Mouse (Mus musculus) MEL (cell line): ENCODE measurements around the gene Bsn. TPM values are rescaled to one million over a fixed set of nuclear protein-coding genes. Genes with fewer than 3 reads are reported as not detected.

ENCODE experiments used
- DNase-seq: peaks from one replicate; pipeline ENCODE4 v3.0.0; 2011; ENCODE audit warnings: low read depth, low spot score
- H3K27ac ChIP-seq: 2 replicates; pipeline ENCODE4 v1.5.1; 2012; ENCODE audit warnings: low read depth, mild to moderate bottlenecking, control low read depth, low read length, moderate library complexity; ENCODE audit not compliant: control insufficient read depth
- H3K27me3 ChIP-seq, 2 experiments: fragments of 150-350 bp in 1 of 2; sonication (generic) in 1 of 2; 2 replicates each; pipeline ENCODE4 v1.6.1; 2012; ENCODE audit warnings: low read length in 2 of 2, mild to moderate bottlenecking in 2 of 2, improper control_type of control experiment in 1 of 2, moderate library complexity in 1 of 2; ENCODE audit not compliant: insufficient read depth in 2 of 2, control insufficient read depth in 1 of 2
- H3K36me3 ChIP-seq, 2 experiments: 2 replicates each; pipeline ENCODE4 v1.6.1; 2012 to 2014; ENCODE audit warnings: low read length in 2 of 2, improper control_type of control experiment in 1 of 2, inconsistent platforms in 1 of 2, mild to moderate bottlenecking in 1 of 2; ENCODE audit not compliant: insufficient read depth in 2 of 2, control insufficient read depth in 1 of 2
- H3K4me1 ChIP-seq, 2 experiments: fragments of 150-350 bp in 1 of 2; sonication (generic) in 1 of 2; 2 replicates each; pipeline ENCODE4 v1.6.1; 2012; ENCODE audit warnings: low read length in 2 of 2, improper control_type of control experiment in 1 of 2, mild to moderate bottlenecking in 1 of 2; ENCODE audit not compliant: insufficient read depth in 2 of 2, control insufficient read depth in 1 of 2
- H3K4me3 ChIP-seq, 2 experiments: fragments of 150-350 bp in 1 of 2; sonication (generic) in 1 of 2; 2 replicates each; pipeline ENCODE4 v1.5.1; 2012; ENCODE audit warnings: low read depth in 2 of 2, low read length in 2 of 2, mild to moderate bottlenecking in 2 of 2, moderate library complexity in 2 of 2, control low read depth in 1 of 2, improper control_type of control experiment in 1 of 2; ENCODE audit not compliant: control insufficient read depth in 1 of 2, insufficient read depth in 1 of 2
- H3K79me2 ChIP-seq: 2 replicates; pipeline ENCODE4 v1.6.1; 2012; ENCODE audit warnings: mild to moderate bottlenecking, low read length, moderate library complexity; ENCODE audit not compliant: control insufficient read depth, poor library complexity, insufficient read depth
- H3K9ac ChIP-seq: 2 replicates; pipeline ENCODE4 v1.6.1; 2012; ENCODE audit warnings: low read depth, mild to moderate bottlenecking, control low read depth, low read length, moderate library complexity; ENCODE audit not compliant: control insufficient read depth, poor library complexity, severe bottlenecking
- H3K9me3 ChIP-seq: fragments of 150-350 bp; sonication (generic); replicated peaks from 2 replicates; pipeline ENCODE4 v1.6.1; 2012; ENCODE audit warnings: mild to moderate bottlenecking, low read length, improper control_type of control experiment, moderate library complexity; ENCODE audit not compliant: insufficient read depth
- BHLHE40 ChIP-seq: IDR thresholded peaks from 2 replicates; pipeline ENCODE4 v1.6.1; 2012; ENCODE audit warnings: low read depth, mild to moderate bottlenecking, inconsistent platforms, low read length, improper control_type of control experiment, borderline replicate concordance
- CHD1 ChIP-seq: IDR thresholded peaks from 2 replicates; pipeline ENCODE4 v1.6.1; 2012; ENCODE audit warnings: low read depth, mild to moderate bottlenecking, inconsistent platforms, low read length, improper control_type of control experiment
- CTCF ChIP-seq, 3 experiments: IDR thresholded peaks in 2 of 3; conservative IDR thresholded peaks in 1 of 3; 2 replicates each; pipeline ENCODE4 v1.5.1; 2011 to 2012; ENCODE audit warnings: low read length in 3 of 3, low read depth in 2 of 3, mild to moderate bottlenecking in 2 of 3, improper control_type of control experiment in 1 of 3, inconsistent platforms in 1 of 3, mixed read lengths in 1 of 3, moderate library complexity in 1 of 3; ENCODE audit not compliant: control insufficient read depth in 1 of 3, insufficient read depth in 1 of 3, poor library complexity in 1 of 3, severe bottlenecking in 1 of 3
- E2F4 ChIP-seq: IDR thresholded peaks from 2 replicates; pipeline ENCODE4 v1.6.1; 2011; ENCODE audit warnings: low read depth, low read length, improper control_type of control experiment, borderline replicate concordance
- EP300 ChIP-seq, 2 experiments: IDR thresholded peaks; 2 replicates each; pipeline ENCODE4 v1.6.1; 2011; ENCODE audit warnings: improper control_type of control experiment in 2 of 2, low read length in 2 of 2, low read depth in 1 of 2, mild to moderate bottlenecking in 1 of 2
- ETS1 ChIP-seq: IDR thresholded peaks from 2 replicates; pipeline ENCODE4 v1.6.1; 2012; ENCODE audit warnings: low read depth, mild to moderate bottlenecking, inconsistent platforms, low read length, improper control_type of control experiment, moderate library complexity
- JUND ChIP-seq: IDR thresholded peaks from 2 replicates; pipeline ENCODE4 v1.6.1; 2011; ENCODE audit warnings: low read depth, mild to moderate bottlenecking, improper control_type of control experiment, low read length
- MAFK ChIP-seq: IDR thresholded peaks from 2 replicates; pipeline ENCODE4 v1.6.1; 2011; ENCODE audit warnings: low read depth, mild to moderate bottlenecking, low read length, improper control_type of control experiment, borderline replicate concordance
- MAX ChIP-seq: IDR thresholded peaks from 2 replicates; pipeline ENCODE4 v1.6.1; 2011; ENCODE audit warnings: low read length, improper control_type of control experiment
- MAZ ChIP-seq: IDR thresholded peaks from 2 replicates; pipeline ENCODE4 v1.6.1; 2012; ENCODE audit warnings: low read depth, mild to moderate bottlenecking, inconsistent platforms, low read length, improper control_type of control experiment
- MEF2A ChIP-seq: IDR thresholded peaks from 2 replicates; pipeline ENCODE4 v1.6.1; 2014; ENCODE audit warnings: low read depth, mild to moderate bottlenecking, inconsistent platforms, low read length, improper control_type of control experiment; ENCODE audit not compliant: poor library complexity, insufficient replicate concordance, severe bottlenecking; ENCODE audit errors: extremely low read depth
- MYB ChIP-seq: IDR thresholded peaks from 2 replicates; pipeline ENCODE4 v1.6.1; 2011; ENCODE audit warnings: mild to moderate bottlenecking, low read depth, low read length, improper control_type of control experiment
- MYC ChIP-seq: IDR thresholded peaks from 2 replicates; pipeline ENCODE4 v1.6.1; 2011; ENCODE audit warnings: low read depth, mild to moderate bottlenecking, low read length, improper control_type of control experiment, moderate library complexity
- NELFE ChIP-seq: IDR thresholded peaks from 2 replicates; pipeline ENCODE4 v1.6.1; 2011; ENCODE audit warnings: low read depth, low read length, improper control_type of control experiment
- NRF1 ChIP-seq: IDR thresholded peaks from 2 replicates; pipeline ENCODE4 v1.6.1; 2014; ENCODE audit warnings: low read depth, mild to moderate bottlenecking, inconsistent platforms, low read length, improper control_type of control experiment, moderate library complexity; ENCODE audit not compliant: poor library complexity, insufficient read depth, severe bottlenecking
- POLR2A ChIP-seq, 2 experiments: IDR thresholded peaks; 2 replicates each; pipeline ENCODE4 v1.6.1; 2011 to 2012; ENCODE audit warnings: low read length in 2 of 2, mild to moderate bottlenecking in 2 of 2, control low read depth in 1 of 2, improper control_type of control experiment in 1 of 2, low read depth in 1 of 2, moderate library complexity in 1 of 2; ENCODE audit not compliant: control insufficient read depth in 1 of 2, insufficient read depth in 1 of 2, poor library complexity in 1 of 2
- POLR2AphosphoS2 ChIP-seq: IDR thresholded peaks from 2 replicates; pipeline ENCODE4 v1.6.1; 2011; ENCODE audit warnings: low read length, improper control_type of control experiment
- SMC3 ChIP-seq: IDR thresholded peaks from 2 replicates; pipeline ENCODE4 v1.6.1; 2011; ENCODE audit warnings: low read depth, low read length, improper control_type of control experiment
- TAL1 ChIP-seq: IDR thresholded peaks from 2 replicates; pipeline ENCODE4 v1.6.1; 2012; ENCODE audit warnings: mild to moderate bottlenecking, inconsistent platforms, low read length, moderate library complexity, mixed read lengths
- TBP ChIP-seq: IDR thresholded peaks from 2 replicates; pipeline ENCODE4 v1.8.0; 2011; ENCODE audit warnings: low read depth, low read length, improper control_type of control experiment
- UBTF ChIP-seq: IDR thresholded peaks from 2 replicates; pipeline ENCODE4 v1.6.1; 2012; ENCODE audit warnings: low read depth, mild to moderate bottlenecking, inconsistent platforms, low read length, improper control_type of control experiment, moderate library complexity, borderline replicate concordance; ENCODE audit not compliant: insufficient read depth
- USF1 ChIP-seq: IDR thresholded peaks from 2 replicates; pipeline ENCODE4 v1.6.1; 2014; ENCODE audit warnings: low read depth, mild to moderate bottlenecking, inconsistent platforms, low read length, improper control_type of control experiment, moderate library complexity
- ZC3H11A ChIP-seq: IDR thresholded peaks from 2 replicates; pipeline ENCODE4 v1.6.1; 2012; ENCODE audit warnings: low read depth, mild to moderate bottlenecking, inconsistent platforms, low read length, improper control_type of control experiment
- ZMIZ1 ChIP-seq: IDR thresholded peaks from 2 replicates; pipeline ENCODE4 v1.6.1; 2012; ENCODE audit warnings: low read depth, mild to moderate bottlenecking, inconsistent platforms, low read length, improper control_type of control experiment, moderate library complexity
- ZNF384 ChIP-seq: IDR thresholded peaks from 2 replicates; pipeline ENCODE4 v1.6.1; 2012; ENCODE audit warnings: low read depth, mild to moderate bottlenecking, inconsistent platforms, low read length, improper control_type of control experiment
- polyA plus RNA-seq, 2 experiments: library from polyadenylated mRNA; stranded (reverse) in 1 of 2; unstranded in 1 of 2; fragments of >175 nt in 1 of 2; fragments of >200 nt in 1 of 2; gene quantifications; 2 replicates each; pipeline versions ENCODE4 v1.2.1 to v1.2.4; 2012; ENCODE audit warnings: low replicate concordance in 2 of 2, low read depth in 1 of 2; ENCODE audit not compliant: insufficient read length in 2 of 2, insufficient read depth in 1 of 2, missing spikeins in 1 of 2
- total RNA-seq: library from RNA; depleted of rRNA; stranded (reverse); fragments of 300-350 nt; gene quantifications from 2 replicates; pipeline ENCODE4 v1.2.3, GENCODE M21; 2012

Gene Bsn
- total and polyA plus RNA-seq, 3 experiments = 3.5 to 5.6 TPM; not detected in 1

DNA sequence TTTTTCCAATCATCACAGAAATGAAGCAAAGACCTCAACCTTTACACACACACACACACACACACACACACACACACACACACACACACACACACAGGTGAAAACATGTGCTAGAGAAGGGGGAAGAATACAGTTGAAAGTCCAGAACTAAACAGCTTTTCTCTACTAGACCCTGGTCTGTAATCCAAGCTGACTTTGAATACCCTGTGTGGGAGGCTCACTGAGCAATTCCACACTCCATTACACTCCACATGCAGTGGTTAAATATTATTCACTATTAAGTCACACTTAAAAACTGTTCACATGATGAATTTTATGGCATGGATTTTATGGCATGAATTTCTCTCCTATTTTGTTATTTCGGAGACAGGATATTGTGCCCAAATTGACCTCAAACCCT, 33.4 kb upstream of the Bsn start (continued):
- no peak for TF ChIP-seq MYB
- no peak for TF ChIP-seq TBP

DNA sequence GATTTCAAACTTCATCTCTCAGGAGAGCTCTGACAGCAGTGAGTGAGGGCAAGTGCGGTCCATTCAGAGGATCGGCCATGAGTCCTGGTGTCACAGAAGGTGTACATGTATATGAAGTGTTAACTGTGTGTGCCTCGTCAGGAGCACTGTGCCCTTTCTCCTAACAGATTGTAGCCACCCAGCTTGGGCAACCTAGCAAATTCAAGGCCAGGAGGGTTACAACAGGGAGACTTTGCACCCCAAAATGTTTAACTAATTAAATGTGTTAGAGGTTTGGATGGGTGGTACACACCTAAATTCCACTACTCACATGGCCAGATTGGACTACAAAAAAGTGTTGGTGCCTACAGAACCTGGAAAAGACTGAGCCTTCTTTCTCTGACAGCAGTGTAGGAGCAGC, 31.4 kb upstream of the Bsn start:
- no peaks in the 10 kb centered on the region for H3K27me3 ChIP-seq
- no peaks in the 10 kb centered on the region for H3K9me3 ChIP-seq
- no peak for DNase-seq
- H3K36me3 ChIP-seq = no peaks in the 10 kb centered on the region; a peak in 2 of 4 replicates
- H3K9ac ChIP-seq = no peak overlapping the region
- no peaks in the 10 kb centered on the region; the same call in 1 of the 2 replicates for H3K79me2 ChIP-seq
- TF ChIP-seq TAL1 (no peak), MAZ (no peak), TBP (no peak), MEF2A (no peak), MAX (no peak), ZNF384 (no peak), POLR2A (IDR thresholded peaks at IDR 0.05; ENCODE audit: control insufficient read depth in 1 of 2, insufficient read depth in 1 of 2, low read depth in 1 of 2, low read length in 2 of 2, poor library complexity in 1 of 2) (no peak), CHD1 (no peak), UBTF (no peak), MYC (no peak), SMC3 (no peak), MAFK (no peak), NRF1 (no peak), E2F4 (no peak), ZMIZ1 (no peak), POLR2AphosphoS2 (no peak), EP300 (IDR thresholded peaks at IDR 0.05; ENCODE audit: low read depth in 1 of 2, low read length in 2 of 2) (no peak), JUND (no peak)
- no peak overlapping the region for H3K27ac ChIP-seq
- H3K4me3 ChIP-seq = no peak overlapping the region
- H3K4me1 ChIP-seq = no peaks in the 10 kb centered on the region

DNA sequence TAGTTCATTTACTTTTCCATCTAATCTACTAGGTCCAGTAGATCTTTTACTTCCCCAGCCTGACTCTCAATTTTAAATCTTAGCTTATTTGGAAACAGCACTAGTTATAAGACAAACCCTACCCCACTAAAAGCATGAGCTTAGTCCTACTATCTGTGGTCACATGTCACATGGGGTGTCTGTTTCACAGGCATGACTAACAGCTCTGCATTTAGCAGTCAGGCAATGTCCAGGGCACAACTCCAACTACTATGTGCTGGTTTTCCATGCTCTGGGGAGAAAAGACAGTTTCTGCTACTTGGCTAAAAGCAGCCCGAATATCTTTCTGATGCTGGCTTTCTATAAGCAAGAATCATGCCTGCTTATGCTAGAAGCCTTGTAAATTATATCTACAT, 30.2 kb upstream of the Bsn start:
- Histone ChIP-seq H3K36me3 (peaks cover 0 to 1% of the 10 kb centered on the region in 2 experiments; a peak in 3 of 4 replicates), H3K4me3 (no peak overlapping the region), H3K27ac (no peak overlapping the region), H3K9ac (no peak overlapping the region), H3K9me3 (no peaks in the 10 kb centered on the region), H3K4me1 (no peaks in the 10 kb centered on the region), H3K27me3 (no peaks in the 10 kb centered on the region), H3K79me2 (no peaks in the 10 kb centered on the region; the same call in 1 of the 2 replicates)
- no peak for TF ChIP-seq ETS1
- TF ChIP-seq MAX = 0 out of 2 replicates have a peak, but pooled peaks have one; percentile 30
- peak; percentile 59; the same call in 1 of the 2 replicates for TF ChIP-seq USF1
- no peak for TF ChIP-seq CTCF (IDR thresholded peaks at IDR 0.05 in 2 of 3, conservative IDR thresholded peaks at IDR 0.05 in 1 of 3; ENCODE audit: control insufficient read depth in 1 of 3, insufficient read depth in 1 of 3, low read depth in 2 of 3, low read length in 3 of 3, poor library complexity in 1 of 3, severe bottlenecking in 1 of 3)
- TF ChIP-seq EP300 (IDR thresholded peaks at IDR 0.05; ENCODE audit: low read depth in 1 of 2, low read length in 2 of 2) = no peak
- TF ChIP-seq JUND = no peak
- no peak for TF ChIP-seq ZNF384
- no peak for TF ChIP-seq NRF1
- TF ChIP-seq BHLHE40 = no peak
- TF ChIP-seq ZC3H11A = no peak
- TF ChIP-seq TBP = no peak
- no peak for TF ChIP-seq MEF2A
- TF ChIP-seq NELFE = no peak
- no peak for TF ChIP-seq ZMIZ1
- peak; percentile 18 for DNase-seq
